Mouse (Mus musculus) forebrain, embryonic 11.5 days (tissue): ENCODE data around the gene Olfr1042. TPM values are rescaled to one million over a fixed set of nuclear protein-coding genes. Genes with fewer than 3 reads are reported as not detected.

Experiments
- ATAC-seq: fragments of 200-750 bp; cut with Nextera tagmentation; replicated peaks from 2 replicates; pipeline ENCODE4 v1.8.0; 2017; ENCODE audit warnings: moderate TSS enrichment; ENCODE audit not compliant: low FRiP score
- DNase-seq: peaks from one replicate; pipeline ENCODE4 v3.0.0-alpha.2; 2017; ENCODE audit warnings: low spot score
- H3K27ac ChIP-seq: fragments of 300-500 bp; sonication (generic); 2 replicates; pipeline ENCODE4 v1.5.1; 2014; ENCODE audit warnings: low read depth, low read length
- H3K27me3 ChIP-seq: fragments of 300-500 bp; sonication (generic); 2 replicates; pipeline ENCODE4 v1.6.1; 2014; ENCODE audit warnings: mild to moderate bottlenecking, low read length, mixed read lengths; ENCODE audit not compliant: control insufficient read depth, insufficient read depth
- H3K36me3 ChIP-seq: fragments of 300-500 bp; sonication (generic); 2 replicates; pipeline ENCODE4 v1.6.1; 2014; ENCODE audit warnings: mild to moderate bottlenecking, low read length, moderate library complexity, mixed read lengths; ENCODE audit not compliant: control insufficient read depth, insufficient read depth
- H3K4me1 ChIP-seq: fragments of 300-500 bp; sonication (generic); replicated peaks from 2 replicates; pipeline ENCODE4 v1.6.1; 2014; ENCODE audit warnings: low read length, mixed read lengths; ENCODE audit not compliant: control insufficient read depth, insufficient read depth
- H3K4me2 ChIP-seq: fragments of 300-500 bp; sonication (generic); 2 replicates; pipeline ENCODE4 v1.6.1; 2014; ENCODE audit warnings: low read depth, mild to moderate bottlenecking, low read length, moderate library complexity, mixed read lengths; ENCODE audit not compliant: severe bottlenecking
- H3K4me3 ChIP-seq: fragments of 300-500 bp; sonication (generic); 2 replicates; pipeline ENCODE4 v1.5.1; 2014; ENCODE audit warnings: low read depth, low read length
- H3K9ac ChIP-seq: fragments of 300-500 bp; sonication (generic); 2 replicates; pipeline ENCODE4 v1.6.1; 2014; ENCODE audit warnings: low read length
- H3K9me3 ChIP-seq: fragments of 300-500 bp; sonication (generic); 2 replicates; pipeline ENCODE4 v1.6.1; 2016; ENCODE audit warnings: low read length, mixed read lengths; ENCODE audit not compliant: control insufficient read depth
- WGBS: fragments of 180-500 bp; shearing (Covaris S2); extraction: QIAGEN DNeasy Blood & Tissue Kit; methylation state at CpG from one replicate; pipeline ENCODE4 v1.1.7; 2014; 5-methylcytosine and 5-hydroxymethylcytosine counted together
- polyA plus RNA-seq: library from polyadenylated mRNA; unstranded; fragments of >200 nt; fragmentation: Nextera tagmentation; extraction: Ambion mirVana; gene quantifications from 2 replicates; pipeline ENCODE4 v1.2.1, GENCODE M21; 2014

Olfr1042 gene
- polyA plus RNA-seq, 1 experiment from 2014 or later, result not detected

DNA sequence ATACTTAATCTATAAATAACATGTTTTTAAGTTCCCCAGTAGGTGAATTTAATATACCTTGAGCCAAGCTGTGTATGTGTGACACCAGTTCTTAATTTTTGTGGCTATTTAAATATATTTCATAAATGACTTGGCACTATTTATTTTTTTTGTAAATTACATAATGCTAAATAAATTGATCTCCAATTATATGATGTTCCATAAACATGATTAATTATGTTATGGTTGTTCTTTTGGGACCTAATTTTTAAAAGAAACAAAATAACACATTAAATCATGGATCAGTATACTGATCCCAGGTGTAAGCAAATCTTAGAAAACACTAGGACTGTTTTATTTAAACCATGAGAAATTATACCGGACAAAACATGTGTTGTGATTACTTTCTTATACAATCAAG lies 25.8 kb downstream of the Olfr1042 start, which contains the start of gene Olfr1039:
TSS of gene Olfr1039 (minus strand) at position 101 of the 400 bp plus-strand sequence.
- H3K4me2 ChIP-seq, result no peak within 1 kb of the TSS
- no peak for DNase-seq

More for the DNA sequence above, 25.8 kb downstream of the Olfr1042 start, which contains the start of gene Olfr1039:
- Histone ChIP-seq H3K9me3 (no peaks in the 10 kb centered on the region), H3K9ac (no peak within 1 kb of the TSS), H3K4me1 (no peaks in the 10 kb centered on the region), H3K27ac (no peak within 1 kb of the TSS), H3K4me3 (no peak within 1 kb of the TSS), H3K27me3 (no peaks in the 10 kb centered on the region), H3K36me3 (no peaks in the 10 kb centered on the region)
- no peak for ATAC-seq
- WGBS, result 98% methylated on average over 1 of the region's 1 CpGs

Other genes starting within 250 kb of the Olfr1042 start
- gene Olfr1025-ps1, start 246.6 kb downstream of the Olfr1042 start, polyA plus RNA-seq, result not detected in 2 replicates
- not detected in 2 replicates for gene Olfr1026, start 240.3 kb downstream of the Olfr1042 start, polyA plus RNA-seq
- not detected in 2 replicates for gene Olfr1028, start 211.4 kb downstream of the Olfr1042 start, polyA plus RNA-seq
- not detected in 2 replicates for gene Olfr1029, start 187.9 kb downstream of the Olfr1042 start, polyA plus RNA-seq
- gene Olfr1030, start 182.6 kb downstream of the Olfr1042 start, polyA plus RNA-seq, result not detected in 2 replicates
- not detected in 2 replicates for gene Olfr1031, start 171.5 kb downstream of the Olfr1042 start, polyA plus RNA-seq
- not detected in 2 replicates for gene Olfr1032, start 156.3 kb downstream of the Olfr1042 start, polyA plus RNA-seq
- not detected in 2 replicates for gene Olfr1033, start 141.2 kb downstream of the Olfr1042 start, polyA plus RNA-seq
- not detected in 2 replicates for gene Olfr1034, start 116.0 kb downstream of the Olfr1042 start, polyA plus RNA-seq
- not detected in 2 replicates for gene Olfr1036, start 87.8 kb downstream of the Olfr1042 start, polyA plus RNA-seq
- not detected in 2 replicates for gene Olfr1037, start 74.5 kb downstream of the Olfr1042 start, polyA plus RNA-seq
- gene Olfr1039, start 25.9 kb downstream of the Olfr1042 start, polyA plus RNA-seq, result not detected in 2 replicates
- gene Olfr1040, start 15.1 kb downstream of the Olfr1042 start, polyA plus RNA-seq, result not detected in 2 replicates
- gene Olfr1043, start 5.7 kb upstream of the Olfr1042 start, polyA plus RNA-seq, result not detected in 2 replicates
- gene Olfr1044, start 16.0 kb upstream of the Olfr1042 start, polyA plus RNA-seq, result not detected in 2 replicates
- not detected in 2 replicates for gene Olfr52, start 23.8 kb upstream of the Olfr1042 start, polyA plus RNA-seq
- gene Olfr1045, start 41.2 kb upstream of the Olfr1042 start, polyA plus RNA-seq, result not detected in 2 replicates
- gene Olfr1046, start 57.5 kb upstream of the Olfr1042 start, polyA plus RNA-seq, result not detected in 2 replicates
- gene Olfr1047, start 69.6 kb upstream of the Olfr1042 start, polyA plus RNA-seq, result not detected in 2 replicates
- not detected in 2 replicates for gene Olfr1048, start 78.5 kb upstream of the Olfr1042 start, polyA plus RNA-seq
- gene Olfr1049, start 96.5 kb upstream of the Olfr1042 start, polyA plus RNA-seq, result not detected in 2 replicates
- not detected in 2 replicates for gene Olfr1051, start 117.2 kb upstream of the Olfr1042 start, polyA plus RNA-seq
- gene Olfr1052, start 130.6 kb upstream of the Olfr1042 start, polyA plus RNA-seq, result not detected in 2 replicates
- not detected in 2 replicates for gene Olfr1053, start 153.4 kb upstream of the Olfr1042 start, polyA plus RNA-seq
- not detected in 2 replicates for gene Olfr1054, start 173.6 kb upstream of the Olfr1042 start, polyA plus RNA-seq
- gene Olfr1055, start 188.4 kb upstream of the Olfr1042 start, polyA plus RNA-seq, result not detected in 2 replicates
- gene Olfr1056, start 200.6 kb upstream of the Olfr1042 start, polyA plus RNA-seq, result not detected in 2 replicates
- gene Olfr1057, start 216.6 kb upstream of the Olfr1042 start, polyA plus RNA-seq, result not detected in 2 replicates
- not detected in 2 replicates for gene Olfr1058, start 226.7 kb upstream of the Olfr1042 start, polyA plus RNA-seq